Mouse (Mus musculus): ENCODE data around the gene Smg5. TPM values are rescaled to one million over a fixed set of nuclear protein-coding genes. Genes with fewer than 3 reads are reported as not detected.

The Smg5 gene
- total and polyA plus RNA-seq, 2 experiments = 14.1 to 36.6 TPM

DNA sequence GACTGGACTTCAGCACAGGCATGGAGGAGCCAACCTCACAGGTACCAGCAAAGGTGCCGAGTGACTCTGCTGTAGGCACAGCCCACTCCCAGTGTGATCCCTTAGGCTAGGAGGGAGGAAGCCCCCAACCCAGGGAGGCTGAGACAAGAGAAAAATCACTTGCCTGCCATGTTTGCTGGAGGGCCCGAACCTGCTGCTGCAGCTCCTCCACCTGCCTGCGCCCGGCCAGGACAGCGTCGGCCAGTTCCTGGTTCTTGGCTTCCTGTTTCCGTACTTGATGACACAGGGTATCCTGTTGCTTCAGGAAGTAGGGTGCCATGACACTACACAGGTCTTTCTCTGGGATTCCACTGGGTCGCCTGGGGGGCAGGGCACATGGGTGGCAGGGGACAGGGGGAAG is 59.7 kb downstream of the Smg5 start:
- H3K36me3 ChIP-seq (ENCODE audit: control insufficient read depth, insufficient read depth, low read length) = no peaks in the 10 kb centered on the region
- no peak overlapping the region for H3K9ac ChIP-seq (ENCODE audit: low read depth, low read length)
- no peak for DNase-seq (ENCODE audit: extremely low read depth, low read depth, low spot score)
- H3K79me2 ChIP-seq (ENCODE audit: control insufficient read depth, insufficient read depth, low read length) = no peaks in the 10 kb centered on the region; the same call in 1 of the 2 replicates
- H3K27me3 ChIP-seq (ENCODE audit: control insufficient read depth, insufficient read depth, low read length) = no peaks in the 10 kb centered on the region
- H3K4me1 ChIP-seq (ENCODE audit: control insufficient read depth, insufficient read depth, low read length) = no peaks in the 10 kb centered on the region
- 92% methylated on average over 8 of the region's 8 CpGs for WGBS
- TF ChIP-seq CTCF (IDR thresholded peaks at IDR 0.05; ENCODE audit: low read depth, low read length) = no peak
- no peak for TF ChIP-seq POLR2A (IDR thresholded peaks at IDR 0.05; ENCODE audit: extremely low read depth, insufficient read depth, low read length)
- no peak overlapping the region for H3K27ac ChIP-seq (replicated peaks; ENCODE audit: insufficient read depth, low read depth, low read length)
- H3K4me3 ChIP-seq (ENCODE audit: insufficient read depth, low read depth, low read length) = no peak overlapping the region

DNA sequence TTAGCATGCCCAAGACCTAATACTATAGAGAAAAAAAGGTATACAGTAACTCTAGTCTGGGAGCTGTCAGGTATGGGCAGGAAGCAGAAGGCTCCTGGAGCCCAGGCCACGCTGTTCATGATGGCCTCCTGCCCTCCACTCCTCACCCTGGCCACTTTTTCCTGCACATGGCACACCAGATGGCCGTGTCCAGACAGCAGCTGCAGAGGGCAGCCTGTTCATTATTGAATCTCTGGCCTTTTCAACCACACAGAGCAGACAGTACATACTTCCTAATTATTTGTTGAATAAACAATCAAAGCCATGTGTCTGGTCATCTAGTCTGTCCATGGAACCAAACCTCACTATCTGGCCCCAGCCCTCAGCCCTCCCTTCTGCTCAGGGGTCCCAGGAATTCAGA is 62.6 kb downstream of the Smg5 start:
- WGBS = 85% methylated on average over 2 of the region's 2 CpGs
- Histone ChIP-seq H3K9ac (ENCODE audit: low read depth, low read length) (no peak overlapping the region), H3K36me3 (ENCODE audit: control insufficient read depth, insufficient read depth, low read length) (no peaks in the 10 kb centered on the region; the same call in 1 of the 2 replicates)

GRCm38 (mm10) chr3:88403522-88404230 is 67.6 kb downstream of the Smg5 start:
- Histone ChIP-seq H3K27ac (replicated peaks; ENCODE audit: insufficient read depth, low read depth, low read length) (no peak overlapping the region), H3K9ac (ENCODE audit: low read depth, low read length) (no peak overlapping the region), H3K36me3 (ENCODE audit: control insufficient read depth, insufficient read depth, low read length) (peaks cover 2% of the 10 kb centered on the region; the same call in 1 of the 2 replicates), H3K79me2 (ENCODE audit: control insufficient read depth, insufficient read depth, low read length) (peaks cover 4% of the 10 kb centered on the region; the same call in 1 of the 2 replicates), H3K4me3 (ENCODE audit: insufficient read depth, low read depth, low read length) (no peak overlapping the region), H3K4me1 (ENCODE audit: control insufficient read depth, insufficient read depth, low read length) (peaks cover 7% of the 10 kb centered on the region), H3K27me3 (ENCODE audit: control insufficient read depth, insufficient read depth, low read length) (no peaks in the 10 kb centered on the region)
- 92% methylated on average over 10 of the region's 10 CpGs for WGBS
- TF ChIP-seq CTCF (IDR thresholded peaks at IDR 0.05; ENCODE audit: low read depth, low read length) = no peak
- TF ChIP-seq POLR2A (IDR thresholded peaks at IDR 0.05; ENCODE audit: extremely low read depth, insufficient read depth, low read length) = no peak
- DNase-seq (ENCODE audit: extremely low read depth, low read depth, low spot score) = no peak

More for the DNA sequence above, 62.6 kb downstream of the Smg5 start:
- Histone ChIP-seq H3K4me3 (ENCODE audit: insufficient read depth, low read depth, low read length) (no peak overlapping the region), H3K27me3 (ENCODE audit: control insufficient read depth, insufficient read depth, low read length) (no peaks in the 10 kb centered on the region), H3K27ac (replicated peaks; ENCODE audit: insufficient read depth, low read depth, low read length) (no peak overlapping the region), H3K4me1 (ENCODE audit: control insufficient read depth, insufficient read depth, low read length) (no peaks in the 10 kb centered on the region), H3K79me2 (ENCODE audit: control insufficient read depth, insufficient read depth, low read length) (no peaks in the 10 kb centered on the region; the same call in 1 of the 2 replicates)
- DNase-seq (ENCODE audit: extremely low read depth, low read depth, low spot score) = no peak
- no peak for TF ChIP-seq POLR2A (IDR thresholded peaks at IDR 0.05; ENCODE audit: extremely low read depth, insufficient read depth, low read length)
- no peak for TF ChIP-seq CTCF (IDR thresholded peaks at IDR 0.05; ENCODE audit: low read depth, low read length)

DNA sequence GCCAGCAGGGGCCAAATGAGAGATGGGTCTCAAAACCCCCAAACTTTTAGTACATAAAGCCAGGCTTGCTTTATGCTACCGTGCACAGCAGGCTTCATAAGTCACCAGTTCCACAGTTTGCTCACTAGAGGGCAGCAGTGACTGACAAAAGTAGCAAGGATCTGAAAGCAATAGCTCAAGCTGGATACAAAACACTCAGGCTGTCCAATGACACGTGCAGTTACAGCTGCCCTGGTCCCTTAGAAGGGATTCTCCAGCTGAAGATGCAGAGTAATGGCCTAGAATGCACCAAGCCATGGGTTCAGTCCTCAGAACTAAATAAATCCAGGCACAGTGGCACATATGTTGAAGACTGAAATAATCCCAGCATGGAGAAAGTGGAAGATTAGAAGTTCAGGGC is 71.0 kb downstream of the Smg5 start:
- 1% methylated on average over 2 of the region's 2 CpGs for WGBS
- H3K4me3 ChIP-seq (ENCODE audit: insufficient read depth, low read depth, low read length) = no peak overlapping the region
- no peaks in the 10 kb centered on the region for H3K27me3 ChIP-seq (ENCODE audit: control insufficient read depth, insufficient read depth, low read length)
- peaks cover 24% of the 10 kb centered on the region for H3K4me1 ChIP-seq (ENCODE audit: control insufficient read depth, insufficient read depth, low read length)
- peaks cover 2% of the 10 kb centered on the region; the same call in 1 of the 2 replicates for H3K36me3 ChIP-seq (ENCODE audit: control insufficient read depth, insufficient read depth, low read length)
- no peak overlapping the region for H3K9ac ChIP-seq (ENCODE audit: low read depth, low read length)
- peaks cover 4% of the 10 kb centered on the region; the same call in 1 of the 2 replicates for H3K79me2 ChIP-seq (ENCODE audit: control insufficient read depth, insufficient read depth, low read length)
- peak; percentile 83 for DNase-seq (ENCODE audit: extremely low read depth, low read depth, low spot score)
- H3K27ac ChIP-seq (replicated peaks; ENCODE audit: insufficient read depth, low read depth, low read length) = no peak overlapping the region
- TF ChIP-seq CTCF (IDR thresholded peaks at IDR 0.05; ENCODE audit: low read depth, low read length) (peak; percentile 61), POLR2A (IDR thresholded peaks at IDR 0.05; ENCODE audit: extremely low read depth, insufficient read depth, low read length) (no peak)

DNA sequence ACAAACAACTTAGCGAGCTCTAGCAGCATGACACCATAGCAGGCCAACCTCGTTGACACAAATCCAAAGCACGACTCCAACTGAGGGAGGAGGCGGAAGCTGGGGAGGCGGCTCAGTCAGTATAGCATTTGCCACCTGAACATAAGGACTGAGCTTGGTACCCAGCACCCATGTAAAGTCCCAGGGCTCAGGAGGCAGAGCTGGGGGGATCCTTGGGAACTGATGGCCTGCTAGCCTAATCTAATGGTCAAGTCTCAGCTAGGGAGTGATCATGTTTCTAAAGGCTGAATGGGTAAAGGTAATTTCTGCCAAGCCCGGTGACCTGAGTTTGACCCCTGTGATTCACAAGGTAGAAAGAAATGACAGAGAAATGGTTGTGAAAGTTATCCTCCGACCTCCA is 71.5 kb downstream of the Smg5 start:
- whole genome bisulfite sequencing = 45% methylated on average over 7 of the region's 7 CpGs
- no peak overlapping the region for H3K4me3 ChIP-seq (ENCODE audit: insufficient read depth, low read depth, low read length)
- H3K79me2 ChIP-seq (ENCODE audit: control insufficient read depth, insufficient read depth, low read length) = peaks cover 4% of the 10 kb centered on the region; the same call in 1 of the 2 replicates
- H3K27me3 ChIP-seq (ENCODE audit: control insufficient read depth, insufficient read depth, low read length) = no peaks in the 10 kb centered on the region
- H3K9ac ChIP-seq (ENCODE audit: low read depth, low read length) = no peak overlapping the region
- no peak overlapping the region for H3K27ac ChIP-seq (replicated peaks; ENCODE audit: insufficient read depth, low read depth, low read length)
- TF ChIP-seq CTCF (IDR thresholded peaks at IDR 0.05; ENCODE audit: low read depth, low read length) (no peak), POLR2A (IDR thresholded peaks at IDR 0.05; ENCODE audit: extremely low read depth, insufficient read depth, low read length) (no peak)
- H3K4me1 ChIP-seq (ENCODE audit: control insufficient read depth, insufficient read depth, low read length) = peaks cover 24% of the 10 kb centered on the region
- peak; percentile 46 for DNase-seq (ENCODE audit: extremely low read depth, low read depth, low spot score)
- peaks cover 2% of the 10 kb centered on the region; the same call in 1 of the 2 replicates for H3K36me3 ChIP-seq (ENCODE audit: control insufficient read depth, insufficient read depth, low read length)

- 14% methylated on average over 5 of the region's 5 CpGs for WGBS
- Histone ChIP-seq H3K4me3 (ENCODE audit: insufficient read depth, low read depth, low read length) (no peak overlapping the region), H3K27me3 (ENCODE audit: control insufficient read depth, insufficient read depth, low read length) (no peaks in the 10 kb centered on the region), H3K4me1 (ENCODE audit: control insufficient read depth, insufficient read depth, low read length) (peaks cover 28% of the 10 kb centered on the region), H3K36me3 (ENCODE audit: control insufficient read depth, insufficient read depth, low read length) (no peaks in the 10 kb centered on the region; the same call in 1 of the 2 replicates), H3K27ac (replicated peaks; ENCODE audit: insufficient read depth, low read depth, low read length) (peak overlapping the region; percentile 97), H3K9ac (ENCODE audit: low read depth, low read length) (peak overlapping the region; percentile 97), H3K79me2 (ENCODE audit: control insufficient read depth, insufficient read depth, low read length) (peaks cover 4% of the 10 kb centered on the region; the same call in 1 of the 2 replicates)
- DNase-seq (ENCODE audit: extremely low read depth, low read depth, low spot score) = peak; percentile 87
- TF ChIP-seq POLR2A (IDR thresholded peaks at IDR 0.05; ENCODE audit: extremely low read depth, insufficient read depth, low read length) (0 out of 2 replicates have a peak, but pooled peaks have one; percentile 14), CTCF (IDR thresholded peaks at IDR 0.05; ENCODE audit: low read depth, low read length) (no peak)
Observed at GRCm38 (mm10) chr3:88408953-88409352, 72.9 kb downstream of the Smg5 start.
